Mouse (Mus musculus) liver, postnatal 0 days (tissue): Measurements from ENCODE around the gene Cntfr. TPM values are rescaled to one million over a fixed set of nuclear protein-coding genes. Genes with fewer than 3 reads are reported as not detected.

Source experiments
- ATAC-seq: fragments of 200-750 bp; cut with Nextera tagmentation; 2 replicates; pipeline ENCODE4 v1.8.0; 2017; ENCODE audit warnings: mild to moderate bottlenecking, moderate library complexity
- DNase-seq: peaks from one replicate; pipeline ENCODE4 v3.0.0-alpha.2; 2016
- H3K27ac ChIP-seq: fragments of 300-500 bp; sonication (generic); 2 replicates; pipeline ENCODE4 v1.5.1; 2014; ENCODE audit warnings: antibody characterized with exemption, moderate library complexity, mild to moderate bottlenecking, low read depth
- H3K27me3 ChIP-seq: fragments of 300-500 bp; sonication (generic); 2 replicates; pipeline ENCODE4 v1.6.1; 2014; ENCODE audit warnings: low read length, control low read depth, mixed read lengths; ENCODE audit not compliant: insufficient read depth
- H3K36me3 ChIP-seq: fragments of 300-500 bp; sonication (generic); replicated peaks from 2 replicates; pipeline ENCODE4 v1.6.1; 2014; ENCODE audit warnings: mild to moderate bottlenecking, control low read depth, low read length, moderate library complexity, mixed read lengths; ENCODE audit not compliant: insufficient read depth
- H3K4me1 ChIP-seq: fragments of 300-500 bp; sonication (generic); 2 replicates; pipeline ENCODE4 v1.6.1; 2014; ENCODE audit warnings: antibody characterized with exemption, mild to moderate bottlenecking, control low read depth; ENCODE audit not compliant: insufficient read depth
- H3K4me2 ChIP-seq: fragments of 300-500 bp; sonication (generic); 2 replicates; pipeline ENCODE4 v1.6.1; 2014; ENCODE audit warnings: low read depth, mild to moderate bottlenecking, low read length, moderate library complexity, mixed read lengths
- H3K4me3 ChIP-seq: fragments of 300-500 bp; sonication (generic); 2 replicates; pipeline ENCODE4 v1.5.1; 2014; ENCODE audit warnings: low read depth, low read length
- H3K9ac ChIP-seq: fragments of 300-500 bp; sonication (generic); replicated peaks from 2 replicates; pipeline ENCODE4 v1.6.1; 2014; ENCODE audit warnings: mild to moderate bottlenecking, moderate library complexity
- H3K9me3 ChIP-seq: fragments of 300-500 bp; sonication (generic); 2 replicates; pipeline ENCODE4 v1.6.1; 2016; ENCODE audit warnings: mild to moderate bottlenecking, control low read depth, low read length, mixed read lengths
- CTCF ChIP-seq: sonication (generic); IDR thresholded peaks from 2 replicates; pipeline ENCODE4 v1.5.1; 2016; ENCODE audit warnings: antibody characterized with exemption, low read depth
- EP300 ChIP-seq: IDR thresholded peaks from 2 replicates; pipeline ENCODE4 v1.6.1; 2016; ENCODE audit warnings: antibody characterized with exemption, low read depth, mild to moderate bottlenecking
- WGBS: fragments of 180-500 bp; shearing (Covaris S2); extraction: QIAGEN DNeasy Blood & Tissue Kit; methylation state at CpG from one replicate; pipeline ENCODE4 v1.1.7; 2014; ENCODE audit not compliant: insufficient replicate concordance; 5-methylcytosine and 5-hydroxymethylcytosine counted together
- polyA plus RNA-seq: library from polyadenylated mRNA; unstranded; fragments of >200 nt; fragmentation: Nextera tagmentation; extraction: Ambion mirVana; gene quantifications from 2 replicates; pipeline ENCODE4 v1.2.1, GENCODE M21; 2015

The Cntfr gene
- polyA plus RNA-seq, 1 experiment from 2014 or later, result 0.29 TPM

DNA sequence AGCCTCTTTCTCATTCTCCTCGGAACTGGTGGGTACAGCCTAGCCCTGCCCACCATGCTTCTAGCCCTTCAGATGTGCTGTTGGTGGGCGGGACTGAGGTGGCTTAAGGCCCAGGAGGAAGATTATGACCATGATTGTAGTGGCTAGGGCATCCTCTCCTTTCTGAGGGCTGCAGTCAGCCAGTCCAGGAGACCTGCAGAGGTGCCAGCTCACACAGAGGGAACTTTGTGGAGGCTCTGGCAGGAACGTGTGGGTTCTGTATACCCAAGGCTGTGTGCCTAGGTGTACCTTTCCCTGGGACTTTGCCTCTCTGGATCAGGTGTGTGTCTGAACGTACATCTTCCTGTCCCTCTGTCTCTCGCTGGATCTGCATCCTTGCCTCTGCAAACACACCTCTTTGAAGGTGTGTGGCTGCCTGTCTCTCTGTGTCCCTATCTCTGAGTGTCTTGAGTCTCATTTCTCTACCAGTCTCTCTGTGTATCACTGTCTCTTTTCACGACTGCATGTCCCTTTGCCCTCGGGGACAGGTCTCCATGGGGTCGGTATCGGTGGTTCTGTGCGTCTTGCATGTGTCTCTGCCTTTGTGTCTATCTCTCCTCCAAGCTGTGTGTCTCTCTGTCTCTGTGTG, 57.6 kb downstream of the Cntfr start:
- Histone ChIP-seq H3K36me3 (no peaks in the 10 kb centered on the region), H3K27me3 (0 out of 2 replicates have a peak, but pooled peaks cover 5% of the 10 kb centered on the region), H3K4me1 (peaks cover 3% of the 10 kb centered on the region; the same call in 1 of the 2 replicates), H3K27ac (peak overlapping the region; percentile 72), H3K9me3 (no peaks in the 10 kb centered on the region), H3K9ac (peak overlapping the region; percentile 73), H3K4me2 (peak overlapping the region; percentile 84), H3K4me3 (peak overlapping the region; percentile 54)
- ATAC-seq (0 out of 2 replicates have a peak, but pooled peaks have one; percentile 0), DNase-seq (no peak)
- 27% methylated on average over 10 of the region's 10 CpGs for WGBS
- no peak for TF ChIP-seq CTCF
- no peak for TF ChIP-seq EP300

DNA sequence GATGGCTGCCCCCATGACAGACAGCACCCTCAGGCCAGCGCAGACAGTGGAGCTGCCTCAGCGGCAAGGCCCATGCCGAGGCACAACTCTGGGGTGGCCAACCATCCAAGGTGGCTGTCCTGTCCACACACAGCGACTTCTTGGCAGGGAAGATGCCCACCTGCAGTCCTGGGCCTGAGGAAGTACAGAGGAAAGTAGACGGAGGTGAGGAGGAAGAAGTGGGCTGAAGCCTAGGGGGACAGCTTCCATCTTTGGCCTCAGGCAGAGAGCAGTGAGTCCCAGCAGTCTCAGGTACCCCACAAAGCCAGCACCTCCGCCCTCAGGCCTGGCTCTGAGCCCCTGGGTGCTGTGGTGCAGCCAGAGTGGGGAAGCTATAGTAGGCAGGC, 58.1 kb downstream of the Cntfr start:
- peaks cover 3% of the 10 kb centered on the region; the same call in 1 of the 2 replicates for H3K4me1 ChIP-seq
- no peaks in the 10 kb centered on the region for H3K36me3 ChIP-seq
- no peak overlapping the region; the same call in 1 of the 2 replicates for H3K4me3 ChIP-seq
- peak overlapping the region; percentile 84 for H3K4me2 ChIP-seq
- TF ChIP-seq EP300 (no peak), CTCF (no peak)
- 0 out of 2 replicates have a peak, but pooled peaks cover 5% of the 10 kb centered on the region for H3K27me3 ChIP-seq
- DNase-seq (no peak), ATAC-seq (no peak)
- H3K9me3 ChIP-seq, result no peaks in the 10 kb centered on the region
- no peak overlapping the region for H3K27ac ChIP-seq
- 66% methylated on average over 6 of the region's 6 CpGs for WGBS
- peak overlapping the region; percentile 73; the same call in 1 of the 2 replicates for H3K9ac ChIP-seq

DNA sequence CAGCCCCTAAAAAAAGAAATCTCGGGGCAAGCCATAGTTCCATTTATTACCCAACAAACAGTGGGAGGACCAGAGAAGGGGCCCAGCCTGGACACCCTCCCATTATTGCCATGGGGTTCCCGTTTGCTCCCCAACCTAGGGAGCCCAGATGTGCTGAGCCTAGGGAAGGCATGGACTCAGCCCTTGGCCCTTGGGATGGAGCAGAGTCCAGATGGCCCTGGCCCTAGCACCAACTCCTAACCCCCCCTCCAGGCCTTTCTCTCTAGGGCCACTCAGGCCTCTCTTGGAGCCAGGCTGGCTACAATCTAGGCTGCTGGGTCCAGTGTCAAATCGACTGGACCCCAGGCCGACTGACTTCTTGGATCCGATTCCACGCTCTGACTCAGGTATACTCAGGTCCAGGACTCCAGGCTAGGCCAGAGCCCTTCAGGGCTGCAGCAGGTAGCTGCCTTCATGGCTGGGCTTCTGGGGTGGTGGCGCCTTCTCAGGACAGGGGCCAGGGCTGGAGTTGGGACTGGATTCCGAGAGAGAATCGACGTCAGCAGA, 58.6 kb downstream of the Cntfr start:
- Histone ChIP-seq H3K27ac (no peak overlapping the region), H3K9me3 (no peaks in the 10 kb centered on the region), H3K4me3 (no peak overlapping the region), H3K9ac (no peak overlapping the region), H3K4me1 (peaks cover 3% of the 10 kb centered on the region; the same call in 1 of the 2 replicates), H3K36me3 (no peaks in the 10 kb centered on the region), H3K4me2 (0 out of 2 replicates have a peak overlapping the region, but pooled peaks have one; percentile 84), H3K27me3 (0 out of 2 replicates have a peak, but pooled peaks cover 5% of the 10 kb centered on the region)
- DNase-seq, result no peak
- WGBS, result 84% methylated on average over 10 of the region's 10 CpGs
- no peak for TF ChIP-seq CTCF
- TF ChIP-seq EP300, result no peak
- ATAC-seq, result no peak

DNA sequence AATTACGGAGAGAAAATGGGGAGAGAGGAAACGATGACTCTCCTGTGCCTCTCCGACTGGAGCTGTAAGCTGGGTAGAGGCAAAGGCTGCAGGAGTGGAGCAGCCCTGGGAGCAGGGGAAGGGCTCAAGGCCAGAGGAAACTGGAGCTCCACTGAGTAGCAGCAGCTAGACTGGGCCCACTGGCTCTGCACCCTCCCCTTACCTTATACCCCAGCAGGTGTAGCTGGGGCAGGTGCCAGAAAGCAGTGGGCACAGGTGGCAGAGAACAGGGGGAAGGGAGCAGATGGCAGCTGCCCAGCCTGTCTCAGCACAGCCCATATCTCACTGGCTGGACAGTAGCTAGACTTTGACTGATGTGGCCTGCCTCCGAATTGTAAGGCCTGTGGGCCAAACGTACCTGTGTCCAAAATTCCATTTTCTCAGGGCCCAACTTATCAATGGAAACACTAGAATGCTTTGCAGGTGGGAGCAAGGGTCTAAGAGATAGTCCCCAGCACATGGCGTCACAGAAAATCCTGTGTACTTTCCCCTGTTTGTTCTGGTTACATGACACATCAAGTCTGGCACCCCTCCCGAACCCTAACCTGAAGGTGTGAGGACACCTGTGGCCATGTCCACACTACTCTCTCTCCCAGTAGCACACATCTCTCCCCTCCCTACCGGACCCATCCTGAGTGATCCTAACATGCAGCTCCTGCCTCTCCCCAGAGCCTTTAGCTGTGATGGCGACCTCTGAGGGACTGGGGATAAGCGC, 59.8 kb downstream of the Cntfr start:
- Histone ChIP-seq H3K4me3 (no peak overlapping the region), H3K9me3 (no peaks in the 10 kb centered on the region), H3K36me3 (no peaks in the 10 kb centered on the region), H3K4me2 (no peak overlapping the region), H3K27me3 (0 out of 2 replicates have a peak, but pooled peaks cover 5% of the 10 kb centered on the region), H3K27ac (peak overlapping the region; percentile 61), H3K4me1 (peaks cover 3% of the 10 kb centered on the region; the same call in 1 of the 2 replicates), H3K9ac (no peak overlapping the region)
- 66% methylated on average over 10 of the region's 10 CpGs for WGBS
- ATAC-seq (peak; percentile 51), DNase-seq (peak; percentile 46)
- TF ChIP-seq EP300, result no peak
- TF ChIP-seq CTCF, result no peak

DNA sequence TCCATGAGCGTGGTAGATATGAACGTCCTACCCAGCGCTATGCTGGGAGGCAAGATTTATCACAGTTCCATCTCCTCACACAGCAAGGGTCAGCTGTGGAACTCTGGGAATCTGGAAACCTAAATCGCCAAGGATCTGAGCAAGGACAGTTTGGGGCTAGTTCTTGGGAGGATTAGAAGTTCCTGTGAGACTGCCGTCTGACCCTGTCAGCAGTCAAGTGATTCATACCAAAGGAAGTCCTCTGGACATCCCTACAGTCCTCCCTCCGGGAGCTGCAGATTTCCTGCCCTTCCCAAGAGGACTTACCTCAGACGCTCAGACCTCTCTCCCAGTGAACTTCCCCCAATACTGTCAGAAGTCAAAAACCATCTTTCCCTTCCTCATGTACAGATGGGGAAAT, 60.5 kb downstream of the Cntfr start:
- Histone ChIP-seq H3K9me3 (no peaks in the 10 kb centered on the region), H3K4me2 (no peak overlapping the region), H3K4me1 (peaks cover 8% of the 10 kb centered on the region; the same call in 1 of the 2 replicates), H3K27me3 (0 out of 2 replicates have a peak, but pooled peaks cover 5% of the 10 kb centered on the region), H3K36me3 (no peaks in the 10 kb centered on the region), H3K27ac (peak overlapping the region; percentile 61), H3K4me3 (no peak overlapping the region), H3K9ac (no peak overlapping the region)
- no peak for TF ChIP-seq CTCF
- no peak for TF ChIP-seq EP300
- ATAC-seq (no peak), DNase-seq (no peak)
- WGBS, result 46% methylated on average over 7 of the region's 7 CpGs

DNA sequence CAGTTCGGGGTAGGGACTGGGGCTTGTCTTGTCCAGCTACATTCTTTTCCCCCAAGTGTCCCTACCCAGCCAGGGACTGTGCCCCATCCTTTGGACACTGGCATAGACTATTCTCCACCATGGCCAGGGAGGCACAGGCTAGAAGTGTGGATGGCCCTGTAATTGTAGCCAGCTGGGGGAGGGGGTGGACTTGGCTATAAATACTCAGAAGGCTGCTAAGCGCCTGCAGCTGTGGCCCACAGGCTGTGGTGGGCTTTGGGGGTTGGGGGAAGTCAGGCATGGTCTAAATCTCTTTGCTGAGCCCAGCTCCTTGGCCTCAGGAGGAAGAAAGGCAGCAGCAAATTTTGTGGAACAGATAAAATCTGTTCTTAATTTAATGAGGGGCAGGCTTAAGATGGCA, 61.0 kb downstream of the Cntfr start:
- no peak for ATAC-seq
- WGBS, result 62% methylated on average over 2 of the region's 2 CpGs
- TF ChIP-seq EP300 (no peak), CTCF (no peak)

More for the DNA sequence above, 61.0 kb downstream of the Cntfr start:
- H3K4me3 ChIP-seq, result no peak overlapping the region
- H3K9me3 ChIP-seq, result no peaks in the 10 kb centered on the region
- H3K27ac ChIP-seq, result no peak overlapping the region
- no peak overlapping the region for H3K9ac ChIP-seq
- H3K4me1 ChIP-seq, result peaks cover 12% of the 10 kb centered on the region; the same call in 1 of the 2 replicates
- no peak overlapping the region for H3K4me2 ChIP-seq
- H3K36me3 ChIP-seq, result no peaks in the 10 kb centered on the region
- H3K27me3 ChIP-seq, result 0 out of 2 replicates have a peak, but pooled peaks cover 5% of the 10 kb centered on the region
- DNase-seq, result no peak
